Mouse (Mus musculus): ENCODE results near the gene Mak. TPM values are rescaled to one million over a fixed set of nuclear protein-coding genes. Genes with fewer than 3 reads are reported as not detected.

Mak gene
- polyA plus RNA-seq, 1 experiment from 2014 or later = 0.04 TPM

DNA sequence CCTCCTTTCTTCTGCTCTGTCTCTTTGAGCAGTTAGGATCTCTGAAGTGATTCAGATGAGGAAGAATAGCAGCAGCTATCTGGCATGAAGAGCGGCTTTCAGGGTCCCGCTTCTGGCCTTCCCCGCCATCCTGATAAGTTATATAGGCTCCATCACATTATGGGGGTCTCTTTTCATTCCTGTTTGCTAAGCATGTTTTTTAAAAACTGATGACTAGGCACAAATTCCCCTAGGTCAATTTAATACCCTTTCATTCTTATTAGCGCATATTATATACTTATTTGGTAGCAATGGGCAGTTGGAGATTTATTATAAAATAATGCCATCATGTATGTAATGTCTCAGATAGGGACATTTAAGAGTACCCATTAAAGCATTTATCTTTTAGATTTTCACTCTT lies 11.9 kb downstream of the Mak start:
- no peaks in the 10 kb centered on the region for H3K9me3 ChIP-seq (replicated peaks)
- H3K27me3 ChIP-seq = no peaks in the 10 kb centered on the region
- no peak overlapping the region for H3K9ac ChIP-seq
- no peak overlapping the region for H3K27ac ChIP-seq
- H3K4me2 ChIP-seq = no peak overlapping the region
- no peak overlapping the region for H3K4me3 ChIP-seq
- ATAC-seq (replicated peaks; ENCODE audit: insufficient number of reproducible peaks, insufficient read depth, low FRiP score, low read depth) = no peak
- no peaks in the 10 kb centered on the region for H3K4me1 ChIP-seq (replicated peaks)
- WGBS = 88% methylated on average over 4 of the region's 4 CpGs
- H3K36me3 ChIP-seq = no peaks in the 10 kb centered on the region

DNA sequence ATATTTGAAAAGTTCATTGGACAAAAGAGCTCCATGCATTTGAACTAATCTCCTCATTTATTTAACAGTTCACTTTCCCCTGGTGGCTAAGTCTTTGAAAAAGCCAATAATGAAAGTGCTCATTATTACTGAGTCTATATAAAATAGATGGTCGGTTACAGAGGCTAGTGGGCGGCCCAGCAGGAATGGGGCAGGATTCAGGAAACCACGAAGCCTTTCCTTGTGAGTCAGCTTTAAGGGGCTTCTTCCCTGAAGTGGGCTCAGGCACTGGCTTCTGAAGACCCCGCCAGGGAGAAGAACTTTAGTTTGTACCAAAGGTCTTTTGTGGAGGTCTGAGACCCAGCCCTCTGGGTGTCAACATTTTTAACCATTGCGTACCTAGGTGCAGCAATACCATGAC lies 27.5 kb downstream of the Mak start:
- H3K4me2 ChIP-seq = no peak overlapping the region
- WGBS = 72% methylated on average over 5 of the region's 5 CpGs
- H3K4me3 ChIP-seq = no peak overlapping the region
- H3K4me1 ChIP-seq (replicated peaks) = no peaks in the 10 kb centered on the region
- no peaks in the 10 kb centered on the region for H3K9me3 ChIP-seq (replicated peaks)
- no peak overlapping the region for H3K27ac ChIP-seq
- no peaks in the 10 kb centered on the region for H3K27me3 ChIP-seq
- no peaks in the 10 kb centered on the region for H3K36me3 ChIP-seq
- no peak for ATAC-seq (replicated peaks; ENCODE audit: insufficient number of reproducible peaks, insufficient read depth, low FRiP score, low read depth)
- H3K9ac ChIP-seq = no peak overlapping the region

DNA sequence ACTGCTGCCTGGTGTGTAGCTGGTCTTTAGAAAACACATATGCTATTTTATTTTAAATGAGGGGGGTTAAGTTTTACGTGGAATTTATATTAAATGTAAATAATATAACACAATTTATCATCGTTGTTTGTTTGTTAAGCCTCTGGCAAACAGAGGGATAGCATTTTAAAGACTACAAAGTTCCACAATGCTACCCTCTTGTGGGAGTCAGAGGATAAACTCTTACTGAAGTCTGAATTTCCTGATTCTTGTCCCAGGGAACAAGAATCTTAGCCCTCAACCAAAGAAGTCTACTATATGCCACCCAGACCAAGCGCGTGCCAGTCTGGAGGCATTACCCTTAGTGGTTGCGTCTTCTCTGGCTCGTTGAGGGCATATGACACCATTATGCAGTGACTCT lies 32.2 kb downstream of the Mak start:
- H3K27me3 ChIP-seq = no peaks in the 10 kb centered on the region

DNA sequence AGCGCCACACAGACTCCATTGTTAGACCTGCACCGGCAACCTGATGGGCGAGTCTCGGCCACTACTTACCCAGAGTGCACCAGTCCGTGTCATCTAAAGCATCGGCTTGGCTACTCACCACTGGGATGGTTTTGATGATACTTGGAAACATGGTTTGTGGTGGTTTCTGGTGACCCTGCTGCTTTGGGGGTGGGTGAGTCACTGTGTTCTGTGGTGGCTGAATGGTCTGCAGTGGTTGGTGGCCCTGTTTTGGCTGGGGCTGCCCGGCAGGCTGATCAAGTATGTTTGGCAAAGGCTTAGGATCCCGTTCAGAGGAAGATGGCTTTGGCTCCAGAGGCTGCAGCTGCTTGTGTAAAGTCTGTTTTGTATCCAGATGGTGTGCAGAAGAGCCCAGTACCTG lies 33.6 kb downstream of the Mak start:
- Histone ChIP-seq H3K9me3 (replicated peaks) (no peaks in the 10 kb centered on the region), H3K4me2 (no peak overlapping the region), H3K4me1 (replicated peaks) (no peaks in the 10 kb centered on the region), H3K4me3 (no peak overlapping the region), H3K27ac (no peak overlapping the region), H3K36me3 (no peaks in the 10 kb centered on the region), H3K9ac (no peak overlapping the region), H3K27me3 (no peaks in the 10 kb centered on the region)
- 79% methylated on average over 8 of the region's 8 CpGs for WGBS
- no peak for ATAC-seq (replicated peaks; ENCODE audit: insufficient number of reproducible peaks, insufficient read depth, low FRiP score, low read depth)

More for the DNA sequence above, 32.2 kb downstream of the Mak start:
- WGBS = 78% methylated on average over 6 of the region's 6 CpGs
- no peak overlapping the region for H3K4me3 ChIP-seq
- no peak overlapping the region for H3K4me2 ChIP-seq
- no peaks in the 10 kb centered on the region for H3K4me1 ChIP-seq (replicated peaks)
- H3K9ac ChIP-seq = no peak overlapping the region
- H3K9me3 ChIP-seq (replicated peaks) = no peaks in the 10 kb centered on the region
- H3K27ac ChIP-seq = no peak overlapping the region
- H3K36me3 ChIP-seq = no peaks in the 10 kb centered on the region
- no peak for ATAC-seq (replicated peaks; ENCODE audit: insufficient number of reproducible peaks, insufficient read depth, low FRiP score, low read depth)

DNA sequence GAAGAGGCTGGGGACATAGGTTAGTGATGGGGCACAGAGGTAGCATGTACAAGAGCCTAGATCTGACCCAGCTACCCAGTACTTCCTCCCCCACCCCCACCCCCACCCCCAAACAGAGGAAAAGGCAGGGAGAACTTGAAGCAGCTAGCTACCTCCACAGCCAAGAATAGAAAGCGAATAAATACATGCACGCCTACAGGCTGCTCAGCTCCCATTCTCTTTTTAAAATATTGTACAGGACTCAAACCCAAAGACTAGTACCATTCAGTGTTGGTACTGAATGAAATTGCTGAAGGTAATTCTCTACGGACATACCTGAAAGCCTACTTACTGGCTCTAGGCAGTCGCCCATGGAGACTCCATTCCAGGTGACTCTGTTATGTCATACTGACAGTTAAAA lies 37.0 kb downstream of the Mak start:
- ATAC-seq (replicated peaks; ENCODE audit: insufficient number of reproducible peaks, insufficient read depth, low FRiP score, low read depth) = no peak
- H3K9me3 ChIP-seq (replicated peaks) = no peaks in the 10 kb centered on the region
- H3K27ac ChIP-seq = no peak overlapping the region
- H3K4me2 ChIP-seq = no peak overlapping the region
- H3K9ac ChIP-seq = no peak overlapping the region
- no peaks in the 10 kb centered on the region for H3K36me3 ChIP-seq
- H3K4me1 ChIP-seq (replicated peaks) = no peaks in the 10 kb centered on the region
- 84% methylated on average over 4 of the region's 4 CpGs for WGBS
- H3K4me3 ChIP-seq = no peak overlapping the region
- no peaks in the 10 kb centered on the region for H3K27me3 ChIP-seq

DNA sequence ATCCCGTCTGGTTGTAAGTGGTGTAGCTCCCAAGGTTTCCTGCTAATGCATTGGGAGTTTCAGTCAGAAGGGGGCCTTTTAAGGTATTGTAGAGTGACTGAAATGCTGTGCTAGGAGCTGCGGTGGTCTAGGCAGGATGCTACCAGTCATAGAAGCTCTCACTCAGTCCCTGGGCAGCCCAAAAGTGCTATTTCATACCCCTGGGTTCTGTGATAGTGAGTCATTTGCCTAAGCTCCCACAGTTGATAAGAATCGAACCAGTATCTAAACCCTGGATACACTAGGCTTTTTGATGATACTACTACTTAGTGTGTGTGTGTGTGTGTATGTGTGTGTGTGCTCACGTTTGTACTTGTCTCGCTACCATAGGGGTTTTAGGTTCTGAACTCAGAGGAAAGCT lies 49.4 kb downstream of the Mak start:
- Histone ChIP-seq H3K36me3 (no peaks in the 10 kb centered on the region), H3K9me3 (replicated peaks) (no peaks in the 10 kb centered on the region), H3K27me3 (no peaks in the 10 kb centered on the region), H3K9ac (no peak overlapping the region), H3K4me3 (no peak overlapping the region), H3K4me1 (replicated peaks) (no peaks in the 10 kb centered on the region), H3K4me2 (no peak overlapping the region), H3K27ac (no peak overlapping the region)
- WGBS = 53% methylated on average over 5 of the region's 5 CpGs
- no peak for ATAC-seq (replicated peaks; ENCODE audit: insufficient number of reproducible peaks, insufficient read depth, low FRiP score, low read depth)

DNA sequence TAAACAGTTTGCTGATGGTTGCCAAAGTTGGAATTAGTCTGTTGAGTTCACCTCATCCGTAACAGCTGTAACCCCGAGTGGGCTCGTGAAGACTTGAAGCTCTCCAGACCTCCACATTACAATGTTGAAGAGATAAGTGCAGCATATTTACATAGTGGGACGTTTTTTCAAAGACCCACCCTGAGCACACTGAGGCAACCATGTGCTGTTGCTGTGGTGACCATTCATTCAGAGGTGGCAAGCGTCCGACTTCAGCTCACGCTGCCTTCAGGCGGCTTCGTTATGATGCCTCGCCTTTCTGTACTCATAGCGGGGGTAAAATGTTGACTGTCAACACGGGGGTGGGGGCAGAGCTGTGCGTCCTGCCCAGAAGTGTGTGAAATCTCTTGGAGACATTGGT lies 57.4 kb downstream of the Mak start:
- peaks cover 24% of the 10 kb centered on the region for H3K36me3 ChIP-seq
- no peak for ATAC-seq (replicated peaks; ENCODE audit: insufficient number of reproducible peaks, insufficient read depth, low FRiP score, low read depth)
- H3K27ac ChIP-seq = no peak overlapping the region
- no peaks in the 10 kb centered on the region for H3K27me3 ChIP-seq
- H3K4me3 ChIP-seq = no peak overlapping the region
- no peak overlapping the region for H3K9ac ChIP-seq
- no peaks in the 10 kb centered on the region for H3K9me3 ChIP-seq (replicated peaks)
- H3K4me1 ChIP-seq (replicated peaks) = peaks cover 16% of the 10 kb centered on the region
- no peak overlapping the region for H3K4me2 ChIP-seq
- WGBS = 68% methylated on average over 13 of the region's 13 CpGs

DNA sequence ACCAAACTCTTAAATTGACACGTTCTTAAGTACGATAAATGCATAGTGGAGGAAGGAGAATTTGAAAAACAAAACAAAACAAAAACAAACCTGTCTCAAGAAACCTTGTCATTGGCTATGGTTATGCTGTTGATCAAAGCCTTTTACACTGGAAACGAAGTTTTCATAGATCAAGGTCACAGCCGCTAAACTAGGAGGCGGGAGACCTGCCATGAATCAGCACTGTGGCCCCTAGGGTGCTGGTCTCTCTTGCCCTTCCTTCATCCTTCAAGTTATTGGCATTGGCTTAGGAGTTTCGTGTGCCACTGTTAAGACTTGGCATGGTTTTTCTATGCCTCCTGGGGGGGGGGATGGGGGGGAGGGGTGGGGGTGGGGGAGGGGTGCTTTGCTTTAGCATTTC lies 57.9 kb downstream of the Mak start:
- no peak overlapping the region for H3K4me2 ChIP-seq
- no peak for ATAC-seq (replicated peaks; ENCODE audit: insufficient number of reproducible peaks, insufficient read depth, low FRiP score, low read depth)
- peaks cover 20% of the 10 kb centered on the region for H3K4me1 ChIP-seq (replicated peaks)
- H3K9ac ChIP-seq = no peak overlapping the region
- H3K9me3 ChIP-seq (replicated peaks) = no peaks in the 10 kb centered on the region
- H3K4me3 ChIP-seq = no peak overlapping the region
- no peak overlapping the region for H3K27ac ChIP-seq
- H3K27me3 ChIP-seq = no peaks in the 10 kb centered on the region
- WGBS = 83% methylated on average over 6 of the region's 6 CpGs
- peaks cover 24% of the 10 kb centered on the region for H3K36me3 ChIP-seq

DNA sequence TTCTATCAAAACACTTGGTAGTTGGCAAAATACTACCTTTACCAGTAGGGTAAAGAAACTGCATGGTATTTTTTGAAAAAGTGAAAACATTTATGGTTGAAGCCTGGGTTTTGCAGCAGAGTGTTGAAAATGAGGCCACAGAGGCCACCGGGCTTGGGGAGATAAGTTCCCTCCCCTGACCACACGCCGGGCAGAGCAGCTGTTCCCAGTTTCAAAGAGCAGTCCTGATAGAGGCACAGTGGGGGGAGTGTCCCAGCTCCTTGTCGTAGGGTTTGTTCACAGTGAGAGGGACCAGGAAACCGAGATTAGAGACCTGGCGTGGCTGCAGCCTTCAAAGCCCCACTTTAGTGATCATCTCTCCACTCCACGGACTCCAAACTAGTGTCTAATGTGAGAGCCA lies 59.0 kb downstream of the Mak start:
- H3K4me3 ChIP-seq = no peak overlapping the region
- H3K9ac ChIP-seq = no peak overlapping the region
- H3K27ac ChIP-seq = no peak overlapping the region
- H3K9me3 ChIP-seq (replicated peaks) = no peaks in the 10 kb centered on the region
- no peak overlapping the region for H3K4me2 ChIP-seq
- peaks cover 23% of the 10 kb centered on the region for H3K4me1 ChIP-seq (replicated peaks)
- peaks cover 24% of the 10 kb centered on the region for H3K36me3 ChIP-seq
- no peak for ATAC-seq (replicated peaks; ENCODE audit: insufficient number of reproducible peaks, insufficient read depth, low FRiP score, low read depth)
- no peaks in the 10 kb centered on the region for H3K27me3 ChIP-seq
- WGBS = 39% methylated on average over 7 of the region's 7 CpGs

DNA sequence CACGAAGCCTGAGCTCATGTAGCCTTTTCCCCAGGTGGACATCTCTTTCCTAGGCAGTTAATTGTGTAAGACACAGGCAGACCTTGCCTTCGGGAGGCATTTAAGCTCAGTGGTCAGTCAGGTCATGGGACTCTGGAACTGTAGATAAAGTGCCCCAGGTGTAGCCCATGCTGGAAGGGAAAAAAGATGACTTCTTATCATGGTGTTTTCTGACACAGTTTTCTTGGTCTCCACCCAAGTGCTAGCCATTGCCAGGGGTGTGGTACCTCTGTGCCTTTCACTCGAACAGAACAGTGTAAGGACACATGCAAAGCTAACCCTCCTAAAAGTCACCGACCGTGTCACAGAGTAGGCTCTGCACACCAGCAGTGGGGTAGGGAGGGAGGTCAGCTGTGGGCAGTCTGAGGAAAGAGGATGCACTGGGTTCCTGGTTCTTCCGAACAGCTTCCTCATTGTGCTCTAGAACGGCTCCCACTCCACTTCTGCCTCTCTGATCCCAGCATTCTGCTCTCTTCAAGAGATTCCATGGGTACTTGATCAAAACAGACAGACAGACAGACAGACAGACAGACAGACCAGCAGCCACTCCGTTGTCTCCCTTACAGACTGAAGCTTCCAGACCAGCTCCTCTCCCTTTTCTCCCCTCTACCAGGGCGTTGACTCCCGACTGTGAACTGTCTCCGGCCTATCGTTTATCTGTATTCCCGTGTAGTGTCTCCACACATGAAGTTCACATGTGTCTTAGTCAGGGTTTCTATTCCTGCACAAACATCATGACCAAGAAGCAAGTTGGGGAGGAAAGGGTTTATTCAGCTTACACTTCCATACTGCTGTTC lies 60.5 kb downstream of the Mak start:
- Histone ChIP-seq H3K4me1 (replicated peaks) (peaks cover 25% of the 10 kb centered on the region), H3K27ac (no peak overlapping the region), H3K4me3 (no peak overlapping the region), H3K27me3 (no peaks in the 10 kb centered on the region), H3K4me2 (no peak overlapping the region), H3K9ac (no peak overlapping the region), H3K9me3 (replicated peaks) (no peaks in the 10 kb centered on the region), H3K36me3 (peaks cover 27% of the 10 kb centered on the region)
- no peak for ATAC-seq (replicated peaks; ENCODE audit: insufficient number of reproducible peaks, insufficient read depth, low FRiP score, low read depth)
- 89% methylated on average over 13 of the region's 13 CpGs for WGBS

DNA sequence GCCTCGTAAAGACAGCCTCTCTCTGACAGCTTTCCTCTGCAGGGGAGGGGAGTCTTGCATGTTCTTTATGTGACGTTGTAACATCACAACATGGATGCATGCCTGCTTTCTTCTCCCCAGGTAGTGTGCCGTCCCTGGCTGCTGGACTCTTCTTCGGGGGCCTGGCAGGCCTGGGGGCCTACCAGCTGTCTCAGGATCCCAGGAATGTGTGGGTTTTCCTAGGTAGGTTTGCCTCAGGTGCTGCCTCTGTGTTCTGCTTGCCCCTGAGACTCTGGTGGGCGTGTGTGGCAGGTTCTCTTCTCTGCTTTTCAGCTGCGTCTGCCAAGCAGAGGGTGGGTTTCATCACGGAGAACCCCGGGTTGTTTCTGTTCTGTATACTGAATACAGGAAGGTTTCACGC lies 61.3 kb downstream of the Mak start:
- Histone ChIP-seq H3K4me3 (no peak overlapping the region), H3K4me1 (replicated peaks) (peaks cover 25% of the 10 kb centered on the region), H3K4me2 (no peak overlapping the region), H3K9me3 (replicated peaks) (no peaks in the 10 kb centered on the region), H3K9ac (no peak overlapping the region), H3K27me3 (no peaks in the 10 kb centered on the region), H3K27ac (no peak overlapping the region), H3K36me3 (peaks cover 26% of the 10 kb centered on the region)
- 87% methylated on average over 9 of the region's 9 CpGs for WGBS
- no peak for ATAC-seq (replicated peaks; ENCODE audit: insufficient number of reproducible peaks, insufficient read depth, low FRiP score, low read depth)

DNA sequence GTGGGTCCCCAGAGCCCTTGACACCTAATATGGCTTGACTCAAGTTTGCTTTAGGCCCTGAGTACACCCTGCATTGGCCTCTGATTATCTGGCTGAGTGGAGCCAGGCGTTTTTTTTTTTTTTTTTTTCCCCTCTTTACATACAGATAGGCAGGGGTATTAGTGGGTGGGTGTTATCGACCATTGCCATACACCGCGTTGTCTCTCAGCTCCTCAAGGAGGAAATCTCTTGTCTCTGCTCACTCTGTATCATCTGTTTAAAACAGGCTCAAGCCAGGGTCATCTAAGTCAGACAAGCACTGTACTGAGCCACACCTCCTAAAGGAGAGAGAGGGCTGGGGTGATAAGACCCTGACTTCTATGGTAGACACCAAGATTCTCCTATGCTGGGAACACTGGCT lies 61.7 kb downstream of the Mak start:
- Histone ChIP-seq H3K9me3 (replicated peaks) (no peaks in the 10 kb centered on the region), H3K36me3 (peaks cover 27% of the 10 kb centered on the region), H3K4me1 (replicated peaks) (peaks cover 25% of the 10 kb centered on the region), H3K27ac (no peak overlapping the region), H3K4me3 (no peak overlapping the region), H3K9ac (no peak overlapping the region), H3K27me3 (no peaks in the 10 kb centered on the region), H3K4me2 (peak overlapping the region; percentile 72; the same call in 1 of the 2 replicates)
- no peak for ATAC-seq (replicated peaks; ENCODE audit: insufficient number of reproducible peaks, insufficient read depth, low FRiP score, low read depth)
- 47% methylated on average over 4 of the region's 4 CpGs for WGBS

All from heart, embryonic 15.5 days (tissue).